Mouse (Mus musculus) heart, embryonic 12.5 days (tissue): ENCODE data around the gene Cpa4. TPM values are rescaled to one million over a fixed set of nuclear protein-coding genes. Genes with fewer than 3 reads are reported as not detected.
A peak's percentile ranks its signal among the peaks of the same experiment; 100 is the strongest.

Experiments
- ATAC-seq: fragments of 200-750 bp; cut with Nextera tagmentation; 2 replicates; pipeline ENCODE4 v1.8.0; 2017; ENCODE audit warnings: moderate TSS enrichment, moderate library complexity; ENCODE audit not compliant: insufficient number of reproducible peaks, low FRiP score
- H3K27ac ChIP-seq: fragments of 300-500 bp; sonication (generic); 2 replicates; pipeline ENCODE4 v1.5.1; 2016; ENCODE audit warnings: mild to moderate bottlenecking, moderate library complexity; ENCODE audit not compliant: poor library complexity, severe bottlenecking
- H3K27me3 ChIP-seq: fragments of 300-500 bp; sonication (generic); replicated peaks from 2 replicates; pipeline ENCODE4 v1.6.1; 2016; ENCODE audit warnings: mild to moderate bottlenecking, moderate library complexity
- H3K36me3 ChIP-seq: fragments of 300-500 bp; sonication (generic); 2 replicates; pipeline ENCODE4 v1.6.1; 2016; ENCODE audit warnings: mild to moderate bottlenecking, moderate library complexity
- H3K4me1 ChIP-seq: fragments of 300-500 bp; sonication (generic); replicated peaks from 2 replicates; pipeline ENCODE4 v1.6.1; 2016; ENCODE audit warnings: mild to moderate bottlenecking
- H3K4me2 ChIP-seq: fragments of 300-500 bp; sonication (generic); 2 replicates; pipeline ENCODE4 v1.6.1; 2016; ENCODE audit warnings: mild to moderate bottlenecking, moderate library complexity
- H3K4me3 ChIP-seq: fragments of 300-500 bp; sonication (generic); 2 replicates; pipeline ENCODE4 v1.5.1; 2016; ENCODE audit warnings: mild to moderate bottlenecking
- H3K9ac ChIP-seq: fragments of 300-500 bp; sonication (generic); 2 replicates; pipeline ENCODE4 v1.6.1; 2016; ENCODE audit warnings: mild to moderate bottlenecking, moderate library complexity
- H3K9me3 ChIP-seq: fragments of 300-500 bp; sonication (generic); replicated peaks from 2 replicates; pipeline ENCODE4 v1.6.1; 2016; ENCODE audit warnings: mild to moderate bottlenecking, moderate library complexity
- WGBS: fragments of 180-500 bp; shearing (Covaris S2); methylation state at CpG from one replicate; pipeline ENCODE4 v1.1.7; 2016; 5-methylcytosine and 5-hydroxymethylcytosine counted together
- polyA plus RNA-seq: library from polyadenylated mRNA; unstranded; fragments of >200 nt; fragmentation: Nextera tagmentation; extraction: Ambion mirVana; gene quantifications from 2 replicates; pipeline ENCODE4 v1.2.1, GENCODE M21; 2016

The Cpa4 gene
- polyA plus RNA-seq, 1 experiment from 2014 or later: 2.9 TPM

- WGBS: 25% methylated on average over 12 of the region's 12 CpGs
- ATAC-seq: no peak
- H3K4me1 ChIP-seq: peaks cover 58% of the 10 kb centered on the region
- H3K9ac ChIP-seq: 0 out of 2 replicates have a peak overlapping the region, but pooled peaks have one; percentile 36
- peak overlapping the region; percentile 65 for H3K27ac ChIP-seq
- no peak overlapping the region for H3K4me3 ChIP-seq
- H3K36me3 ChIP-seq: no peaks in the 10 kb centered on the region
- no peak overlapping the region for H3K4me2 ChIP-seq
- H3K9me3 ChIP-seq: no peaks in the 10 kb centered on the region
- H3K27me3 ChIP-seq: no peaks in the 10 kb centered on the region
Observed at GRCm38 (mm10) chr6:30543077-30543476, 25.1 kb upstream of the Cpa4 start.

- Histone ChIP-seq H3K4me2 (no peak overlapping the region), H3K36me3 (no peaks in the 10 kb centered on the region), H3K9me3 (no peaks in the 10 kb centered on the region), H3K4me1 (peaks cover 59% of the 10 kb centered on the region), H3K27me3 (no peaks in the 10 kb centered on the region), H3K4me3 (no peak overlapping the region), H3K27ac (peak overlapping the region; percentile 11; the same call in 1 of the 2 replicates), H3K9ac (no peak overlapping the region)
- 49% methylated on average over 8 of the region's 8 CpGs for WGBS
- no peak for ATAC-seq
Observed at GRCm38 (mm10) chr6:30543851-30544250, 24.3 kb upstream of the Cpa4 start.

GRCm38 (mm10) chr6:30545689-30546088 is 22.5 kb upstream of the Cpa4 start:
- Histone ChIP-seq H3K4me3 (no peak overlapping the region), H3K27ac (peak overlapping the region; percentile 91), H3K36me3 (no peaks in the 10 kb centered on the region), H3K27me3 (no peaks in the 10 kb centered on the region), H3K9ac (no peak overlapping the region), H3K4me1 (peaks cover 66% of the 10 kb centered on the region), H3K4me2 (peak overlapping the region; percentile 29; the same call in 1 of the 2 replicates), H3K9me3 (no peaks in the 10 kb centered on the region)
- no peak; the same call in 1 of the 2 replicates for ATAC-seq
- 43% methylated on average over 7 of the region's 7 CpGs for WGBS

GRCm38 (mm10) chr6:30546571-30547273 is 21.4 kb upstream of the Cpa4 start:
- Histone ChIP-seq H3K4me3 (0 out of 2 replicates have a peak overlapping the region, but pooled peaks have one; percentile 16), H3K36me3 (no peaks in the 10 kb centered on the region), H3K27me3 (no peaks in the 10 kb centered on the region), H3K9ac (peak overlapping the region; percentile 37), H3K4me2 (peak overlapping the region; percentile 55), H3K27ac (peak overlapping the region; percentile 91), H3K4me1 (peaks cover 58% of the 10 kb centered on the region), H3K9me3 (no peaks in the 10 kb centered on the region)
- WGBS: 15% methylated on average over 17 of the region's 17 CpGs
- peak; percentile 28; the same call in 1 of the 2 replicates for ATAC-seq

- Histone ChIP-seq H3K4me1 (peaks cover 58% of the 10 kb centered on the region), H3K9me3 (no peaks in the 10 kb centered on the region), H3K27me3 (no peaks in the 10 kb centered on the region), H3K27ac (peak overlapping the region; percentile 91), H3K4me2 (peak overlapping the region; percentile 55), H3K36me3 (no peaks in the 10 kb centered on the region), H3K9ac (peak overlapping the region; percentile 37; the same call in 1 of the 2 replicates), H3K4me3 (0 out of 2 replicates have a peak overlapping the region, but pooled peaks have one; percentile 16)
- ATAC-seq: no peak
- under 1% methylated on average over 17 of the region's 17 CpGs for WGBS
Observed at GRCm38 (mm10) chr6:30547274-30547645, 20.9 kb upstream of the Cpa4 start.

- Histone ChIP-seq H3K4me2 (peak overlapping the region; percentile 55), H3K9ac (no peak overlapping the region), H3K36me3 (no peaks in the 10 kb centered on the region), H3K9me3 (no peaks in the 10 kb centered on the region), H3K27me3 (no peaks in the 10 kb centered on the region), H3K4me3 (no peak overlapping the region), H3K27ac (peak overlapping the region; percentile 73), H3K4me1 (peaks cover 53% of the 10 kb centered on the region)
- WGBS: 36% methylated on average over 9 of the region's 9 CpGs
- no peak for ATAC-seq
Observed at GRCm38 (mm10) chr6:30547656-30548306, 20.4 kb upstream of the Cpa4 start.

GRCm38 (mm10) chr6:30549231-30549761 is 18.9 kb upstream of the Cpa4 start:
- Histone ChIP-seq H3K4me1 (peaks cover 40% of the 10 kb centered on the region), H3K27ac (peak overlapping the region; percentile 50), H3K4me2 (no peak overlapping the region), H3K27me3 (no peaks in the 10 kb centered on the region), H3K4me3 (no peak overlapping the region), H3K36me3 (no peaks in the 10 kb centered on the region), H3K9me3 (no peaks in the 10 kb centered on the region), H3K9ac (no peak overlapping the region)
- 24% methylated on average over 15 of the region's 15 CpGs for WGBS
- ATAC-seq: no peak

GRCm38 (mm10) chr6:30550496-30551192 is 17.5 kb upstream of the Cpa4 start:
- 69% methylated on average over 7 of the region's 7 CpGs for WGBS
- no peaks in the 10 kb centered on the region for H3K27me3 ChIP-seq
- no peak overlapping the region for H3K9ac ChIP-seq
- no peak overlapping the region for H3K27ac ChIP-seq
- H3K4me3 ChIP-seq: no peak overlapping the region
- H3K4me2 ChIP-seq: no peak overlapping the region
- no peak for ATAC-seq
- H3K36me3 ChIP-seq: no peaks in the 10 kb centered on the region
- peaks cover 33% of the 10 kb centered on the region for H3K4me1 ChIP-seq
- H3K9me3 ChIP-seq: no peaks in the 10 kb centered on the region

- no peak overlapping the region for H3K27ac ChIP-seq
Observed at GRCm38 (mm10) chr6:30551193-30551515, 17.0 kb upstream of the Cpa4 start.

GRCm38 (mm10) chr6:30551644-30552580 is 16.3 kb upstream of the Cpa4 start:
- H3K36me3 ChIP-seq: no peaks in the 10 kb centered on the region
- H3K9me3 ChIP-seq: no peaks in the 10 kb centered on the region
- peaks cover 28% of the 10 kb centered on the region for H3K4me1 ChIP-seq
- peak overlapping the region; percentile 21; the same call in 1 of the 2 replicates for H3K9ac ChIP-seq
- no peak for ATAC-seq
- 33% methylated on average over 23 of the region's 23 CpGs for WGBS
- no peaks in the 10 kb centered on the region for H3K27me3 ChIP-seq
- H3K4me2 ChIP-seq: peak overlapping the region; percentile 48
- peak overlapping the region; percentile 8; the same call in 1 of the 2 replicates for H3K4me3 ChIP-seq
- H3K27ac ChIP-seq: 0 out of 2 replicates have a peak overlapping the region, but pooled peaks have one; percentile 19

More at GRCm38 (mm10) chr6:30551193-30551515, 17.0 kb upstream of the Cpa4 start:
- no peak for ATAC-seq
- Histone ChIP-seq H3K27me3 (no peaks in the 10 kb centered on the region), H3K9ac (no peak overlapping the region), H3K4me2 (no peak overlapping the region), H3K36me3 (no peaks in the 10 kb centered on the region), H3K4me3 (no peak overlapping the region), H3K9me3 (no peaks in the 10 kb centered on the region), H3K4me1 (peaks cover 35% of the 10 kb centered on the region)
